19 mouse cellular contexts compared by ENCODE assay signal in the genomic region with DNA sequence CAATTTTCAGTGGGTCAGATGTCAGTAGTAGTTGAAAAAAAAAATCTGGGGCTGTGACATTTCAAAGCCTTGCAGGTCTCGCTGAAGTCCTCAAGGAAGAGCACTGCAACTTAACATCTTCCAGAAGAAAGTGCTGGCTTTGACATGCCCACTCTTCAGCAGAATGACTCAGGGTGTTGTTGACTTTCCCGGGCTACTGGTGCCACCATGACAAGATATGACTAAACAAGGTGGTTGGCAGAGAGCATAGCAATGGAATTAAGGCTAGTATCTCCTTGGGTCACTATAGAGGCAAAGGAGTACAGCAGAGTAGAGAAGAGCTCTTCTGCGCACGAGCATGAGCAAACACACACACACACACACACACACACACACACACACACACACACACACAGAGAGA. TPM values are rescaled to one million over a fixed set of nuclear protein-coding genes. Genes with fewer than 3 reads are reported as not detected.
DNase-seq lines count a peak whose midpoint lies in the region; ATAC-seq and TF ChIP-seq lines count a peak whose summit lies in the region.
"Had no signal": no experiment of that assay in that cellular context is flagged by ENCODE, and none has a peak within 500 bp of the region (broad histone marks: within the 10 kb centered on the region; RNA-seq: fewer than 3 reads in every experiment).

No protein-coding gene starts in this region.

- intact Hi-C loops in left cerebral cortex, postnatal 10 days (cut with DNase I), result no loop called here

- H3K9me3 ChIP-seq in heart, embryonic 11.5 days (replicated peaks; ENCODE audit: control insufficient read depth, low read length), result no peaks in the 10 kb centered on the region
- H3K9me3 ChIP-seq in erythroblast, embryonic 14.5 days (ENCODE audit: control insufficient read depth, low read length), result no peaks in the 10 kb centered on the region
- H3K9me3 ChIP-seq in liver, postnatal 0 days (ENCODE audit: low read length), result no peaks in the 10 kb centered on the region
- H3K9me3 ChIP-seq: forebrain, embryonic 13.5 days; hindbrain, embryonic 10.5 days; limb, embryonic 15.5 days; midbrain, embryonic 12.5 days; neural tube, embryonic 13.5 days had no signal

- ATAC-seq in heart, embryonic 11.5 days (replicated peaks; ENCODE audit: insufficient number of reproducible peaks, low FRiP score, low TSS enrichment), result no peak
- ATAC-seq in liver, postnatal 0 days, result peak; percentile 68
- ATAC-seq: activated CD4-positive, CD25-positive, alpha-beta regulatory T cell, adult 4 months; forebrain, embryonic 13.5 days; Patski had no signal

- peaks cover 13% of the 10 kb centered on the region; the same call in 1 of the 2 replicates for H3K4me1 ChIP-seq in heart, embryonic 11.5 days (ENCODE audit: control insufficient read depth, insufficient read depth, low read length)
- H3K4me1 ChIP-seq in erythroblast, embryonic 14.5 days (ENCODE audit: control insufficient read depth), result peaks cover 76% of the 10 kb centered on the region
- peaks cover 19% of the 10 kb centered on the region for H3K4me1 ChIP-seq in liver, postnatal 0 days (ENCODE audit: insufficient read depth)
- H3K4me1 ChIP-seq: forebrain, embryonic 13.5 days; hindbrain, embryonic 10.5 days; limb, embryonic 15.5 days; midbrain, embryonic 12.5 days; neural tube, embryonic 13.5 days had no signal

- no peak overlapping the region for H3K4me3 ChIP-seq in heart, embryonic 11.5 days (ENCODE audit: low read depth, low read length)
- peak overlapping the region; percentile 6 for H3K4me3 ChIP-seq in erythroblast, embryonic 14.5 days (replicated peaks)
- H3K4me3 ChIP-seq in liver, postnatal 0 days (ENCODE audit: low read depth, low read length), result no peak overlapping the region
- H3K4me3 ChIP-seq: forebrain, embryonic 13.5 days; hindbrain, embryonic 10.5 days; limb, embryonic 15.5 days; midbrain, embryonic 12.5 days; neural tube, embryonic 13.5 days had no signal

- TF ChIP-seq EP300 in liver, postnatal 0 days (IDR thresholded peaks at IDR 0.05; ENCODE audit: low read depth), result no peak

- H3K9ac ChIP-seq in heart, embryonic 11.5 days (ENCODE audit: low read depth, low read length), result no peak overlapping the region
- no peak overlapping the region for H3K9ac ChIP-seq in liver, postnatal 0 days (replicated peaks)
- H3K9ac ChIP-seq: forebrain, embryonic 13.5 days; limb, embryonic 15.5 days; midbrain, embryonic 12.5 days; neural tube, embryonic 13.5 days had no signal

- DNase-seq in heart, postnatal 4 days, result no peak
- peak; percentile 28 for DNase-seq in brain, adult 2 months (ENCODE audit: low read depth, low spot score)
- no peak for DNase-seq in liver, postnatal 0 days
- DNase-seq in left cerebral cortex, postnatal 10 days (ENCODE audit: extremely low spot score in 1 of 2, low spot score in 2 of 2), result no peak
- no peak for DNase-seq in layer of hippocampus, adult 18-20 months (ENCODE audit: low spot score in 2 of 2)
- DNase-seq: adrenal gland, postnatal 14 days; cerebellum, adult 9-10 months; kidney, postnatal 4 days; right cerebral cortex, postnatal 25 days; thymus, postnatal 36 days had no signal

- no peak for TF ChIP-seq CTCF in liver, postnatal 0 days (IDR thresholded peaks at IDR 0.05; ENCODE audit: low read depth)

- WGBS in heart, embryonic 11.5 days (ENCODE audit: insufficient replicate concordance), result 69% methylated on average over 4 of the region's 4 CpGs
- WGBS in liver, postnatal 0 days (ENCODE audit: insufficient replicate concordance), result 53% methylated on average over 4 of the region's 4 CpGs

- no peak overlapping the region for H3K4me2 ChIP-seq in heart, embryonic 11.5 days
- no peak overlapping the region; the same call in 1 of the 2 replicates for H3K4me2 ChIP-seq in liver, postnatal 0 days (ENCODE audit: low read depth, low read length)
- H3K4me2 ChIP-seq: forebrain, embryonic 13.5 days; limb, embryonic 15.5 days; midbrain, embryonic 12.5 days; neural tube, embryonic 13.5 days had no signal

- H3K36me3 ChIP-seq in heart, embryonic 11.5 days (ENCODE audit: control insufficient read depth, insufficient read depth, low read length), result no peaks in the 10 kb centered on the region
- H3K36me3 ChIP-seq in erythroblast, embryonic 14.5 days (ENCODE audit: control insufficient read depth), result peaks cover 4% of the 10 kb centered on the region; the same call in 1 of the 2 replicates
- no peaks in the 10 kb centered on the region for H3K36me3 ChIP-seq in liver, postnatal 0 days (replicated peaks; ENCODE audit: insufficient read depth, low read length)
- H3K36me3 ChIP-seq: hindbrain, embryonic 10.5 days; limb, embryonic 15.5 days; midbrain, embryonic 12.5 days; neural tube, embryonic 13.5 days had no signal

- H3K27ac ChIP-seq in heart, embryonic 11.5 days (ENCODE audit: low read depth, low read length), result peak overlapping the region; percentile 50
- peak overlapping the region; percentile 49 for H3K27ac ChIP-seq in liver, postnatal 0 days (ENCODE audit: low read depth)
- H3K27ac ChIP-seq: forebrain, embryonic 13.5 days; hindbrain, embryonic 10.5 days; limb, embryonic 15.5 days; midbrain, embryonic 12.5 days; neural tube, embryonic 13.5 days had no signal

- no peaks in the 10 kb centered on the region for H3K27me3 ChIP-seq in heart, embryonic 11.5 days (ENCODE audit: control insufficient read depth, insufficient read depth, low read length)
- H3K27me3 ChIP-seq in erythroblast, embryonic 14.5 days (ENCODE audit: control insufficient read depth), result no peaks in the 10 kb centered on the region
- no peaks in the 10 kb centered on the region for H3K27me3 ChIP-seq in liver, postnatal 0 days (ENCODE audit: insufficient read depth, low read length)
- H3K27me3 ChIP-seq: forebrain, embryonic 13.5 days; limb, embryonic 15.5 days; midbrain, embryonic 12.5 days; neural tube, embryonic 13.5 days; Patski had no signal

RNA-seq across cellular contexts. Expression of gene Nck2, which starts 30.6 kb away (rescaled TPM):
- polyA plus RNA-seq in heart, embryonic 11.5 days (2014; fragmentation: Nextera tagmentation; extraction: Ambion mirVana), result 24.6 and 26.7 TPM in 2 replicates
- total RNA-seq in heart, postnatal 4 days (2021), result 10 to 100 TPM; 34.0 to 38.3 TPM
- polyA plus RNA-seq in erythroblast, embryonic 14.5 days (2012), result 2.4 and 3.1 TPM in 2 replicates
- 5.4 and 6.0 TPM in 2 replicates for polyA plus RNA-seq in liver, postnatal 0 days (2015; fragmentation: Nextera tagmentation; extraction: Ambion mirVana)
- 10 to 100 TPM; 32.6 to 37.5 TPM for total RNA-seq in left cerebral cortex, postnatal 10 days (2021)
- 10 to 100 TPM; 48.9 to 54.9 TPM for total RNA-seq in layer of hippocampus, adult 18-20 months (2021)
